Mouse (Mus musculus): Measurements from ENCODE around the gene Prkar2b. TPM values are rescaled to one million over a fixed set of nuclear protein-coding genes. Genes with fewer than 3 reads are reported as not detected.

Prkar2b gene
- polyA plus RNA-seq, 1 experiment from 2014 or later = 27.3 TPM

GRCm38 (mm10) chr12:31916691-31917090 lies 144.4 kb downstream of the Prkar2b start:
- Histone ChIP-seq H3K36me3 (ENCODE audit: control insufficient read depth, insufficient read depth, low read length) (peaks cover 3% of the 10 kb centered on the region; the same call in 1 of the 2 replicates), H3K4me1 (ENCODE audit: control insufficient read depth, insufficient read depth, low read length) (no peaks in the 10 kb centered on the region), H3K4me3 (ENCODE audit: low read length) (no peak overlapping the region), H3K9ac (ENCODE audit: low read depth, low read length) (no peak overlapping the region), H3K9me3 (ENCODE audit: control insufficient read depth, low read length) (no peaks in the 10 kb centered on the region), H3K27me3 (ENCODE audit: control insufficient read depth, insufficient read depth, low read length) (no peaks in the 10 kb centered on the region), H3K4me2 (replicated peaks; ENCODE audit: low read depth, low read length) (no peak overlapping the region), H3K27ac (ENCODE audit: low read depth, low read length) (no peak overlapping the region)
- WGBS = 92% methylated on average over 5 of the region's 5 CpGs
- no peak for ATAC-seq (ENCODE audit: low FRiP score, low TSS enrichment)

GRCm38 (mm10) chr12:31913614-31914013 lies 147.5 kb downstream of the Prkar2b start:
- H3K9me3 ChIP-seq (ENCODE audit: control insufficient read depth, low read length) = no peaks in the 10 kb centered on the region
- H3K36me3 ChIP-seq (ENCODE audit: control insufficient read depth, insufficient read depth, low read length) = no peaks in the 10 kb centered on the region; the same call in 1 of the 2 replicates
- H3K4me2 ChIP-seq (replicated peaks; ENCODE audit: low read depth, low read length) = no peak overlapping the region
- ATAC-seq (ENCODE audit: low FRiP score, low TSS enrichment) = no peak
- no peak overlapping the region for H3K4me3 ChIP-seq (ENCODE audit: low read length)
- 82% methylated on average over 4 of the region's 4 CpGs for WGBS
- H3K4me1 ChIP-seq (ENCODE audit: control insufficient read depth, insufficient read depth, low read length) = no peaks in the 10 kb centered on the region
- no peak overlapping the region for H3K27ac ChIP-seq (ENCODE audit: low read depth, low read length)
- no peak overlapping the region for H3K9ac ChIP-seq (ENCODE audit: low read depth, low read length)
- no peaks in the 10 kb centered on the region for H3K27me3 ChIP-seq (ENCODE audit: control insufficient read depth, insufficient read depth, low read length)

GRCm38 (mm10) chr12:31912966-31913551 lies 148.0 kb downstream of the Prkar2b start:
- Histone ChIP-seq H3K36me3 (ENCODE audit: control insufficient read depth, insufficient read depth, low read length) (no peaks in the 10 kb centered on the region), H3K4me2 (replicated peaks; ENCODE audit: low read depth, low read length) (no peak overlapping the region), H3K27me3 (ENCODE audit: control insufficient read depth, insufficient read depth, low read length) (no peaks in the 10 kb centered on the region), H3K4me3 (ENCODE audit: low read length) (no peak overlapping the region), H3K9me3 (ENCODE audit: control insufficient read depth, low read length) (no peaks in the 10 kb centered on the region), H3K27ac (ENCODE audit: low read depth, low read length) (no peak overlapping the region), H3K4me1 (ENCODE audit: control insufficient read depth, insufficient read depth, low read length) (no peaks in the 10 kb centered on the region), H3K9ac (ENCODE audit: low read depth, low read length) (no peak overlapping the region)
- no peak for ATAC-seq (ENCODE audit: low FRiP score, low TSS enrichment)
- 85% methylated on average over 6 of the region's 6 CpGs for WGBS

Other genes starting within 250 kb of the Prkar2b start
- gene Hbp1, start 110.8 kb downstream of the Prkar2b start, polyA plus RNA-seq (2014; fragmentation: Nextera tagmentation; extraction: Ambion mirVana) = 121 and 128 TPM in 2 replicates
- gene Pik3cg, start 147.4 kb upstream of the Prkar2b start, polyA plus RNA-seq (2014; fragmentation: Nextera tagmentation; extraction: Ambion mirVana) = 1.5 and 2.6 TPM in 2 replicates